Mouse (Mus musculus) monocyte, adult 5-6 weeks (primary cell): ENCODE results near the gene Phactr1. TPM values are rescaled to one million over a fixed set of nuclear protein-coding genes. Genes with fewer than 3 reads are reported as not detected.

Experiments used
- ATAC-seq: fragments of 153-309, 156-312 bp; replicated peaks from 2 replicates; pipeline ENCODE4 v1.8.0; 2017; ENCODE audit warnings: mild to moderate bottlenecking; ENCODE audit not compliant: low TSS enrichment, insufficient number of reproducible peaks, severe bottlenecking, poor library complexity, low FRiP score
- total RNA-seq: library from RNA; stranded (forward); fragments of 200-1000, 200-491, 200-594 nt; gene quantifications from 3 replicates; pipeline ENCODE4 v1.2.3, GENCODE M21; 2017

Phactr1 gene
- total RNA-seq, 1 experiment from 2014 or later: not detected

DNA sequence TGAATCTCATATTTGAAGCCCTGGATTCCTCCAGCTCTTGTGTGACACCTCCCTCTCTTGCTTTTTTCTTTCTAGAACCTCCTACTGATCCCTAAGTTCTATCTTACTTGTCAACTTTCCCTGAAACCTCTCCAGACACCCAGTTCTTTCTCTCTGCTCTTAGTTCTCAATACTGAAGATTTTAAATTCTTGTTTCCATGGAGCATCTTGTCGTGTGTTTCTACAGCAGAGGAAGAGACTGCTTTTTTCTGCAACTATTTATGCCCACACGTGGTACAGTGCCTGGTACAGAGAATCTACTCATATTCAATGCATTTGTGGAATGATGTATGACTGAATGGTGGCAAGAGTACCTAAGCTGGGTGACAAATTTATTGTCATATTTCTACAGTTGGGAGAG, 158.9 kb downstream of the Phactr1 start:
- ATAC-seq: no peak

DNA sequence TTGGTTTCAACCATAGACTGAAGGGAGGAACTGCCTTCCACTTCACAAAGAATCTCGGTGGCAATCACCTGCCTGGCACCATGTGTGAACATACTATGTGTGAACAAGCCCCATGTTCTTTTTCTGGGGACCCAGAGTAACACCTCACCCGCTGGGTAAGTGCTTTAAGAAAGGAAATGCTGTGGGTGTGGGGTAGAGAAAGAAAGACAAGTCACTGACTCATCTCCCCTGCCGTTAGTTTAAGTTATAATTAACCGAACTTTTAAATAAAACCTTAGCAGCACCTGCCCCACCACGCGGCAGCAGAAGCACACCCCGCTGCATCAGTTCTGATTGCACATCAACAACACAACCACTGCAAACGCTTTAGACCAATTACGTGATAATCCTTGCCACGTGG, 171.7 kb downstream of the Phactr1 start:
- no peak for ATAC-seq

DNA sequence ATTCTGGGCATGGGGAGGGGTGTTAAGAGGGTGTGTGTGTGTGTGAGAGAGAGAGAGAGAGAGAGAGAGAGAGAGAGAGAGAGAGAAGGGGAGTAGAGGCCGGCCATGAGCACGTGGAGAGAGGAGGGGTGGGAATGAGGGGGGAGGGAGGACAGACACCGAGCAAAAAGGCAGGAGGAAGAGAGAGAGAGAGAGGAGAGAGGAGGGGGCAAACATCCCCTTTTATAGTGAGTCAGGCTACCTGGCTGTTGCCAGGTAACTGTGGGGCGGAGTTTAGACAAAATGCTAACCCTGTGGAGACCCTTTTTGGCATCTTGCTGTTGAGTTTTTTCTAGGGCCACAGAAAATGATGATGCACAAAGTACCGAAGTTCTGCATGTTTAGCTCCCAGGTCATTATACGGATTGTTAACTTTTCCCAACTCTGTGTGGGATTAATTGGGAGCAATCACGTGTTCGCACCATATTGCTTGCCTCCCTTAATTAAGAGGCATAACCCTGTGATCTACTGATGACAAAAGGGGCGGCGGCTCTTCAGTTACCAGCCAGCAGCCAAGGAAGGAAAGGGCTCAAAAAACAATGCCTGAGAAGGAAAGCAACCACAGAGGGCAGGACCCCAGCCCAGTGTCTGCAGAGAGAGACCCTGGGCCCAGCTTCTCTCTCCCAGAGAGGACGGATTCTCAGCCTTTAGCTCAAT, 173.6 kb downstream of the Phactr1 start:
- ATAC-seq: no peak

DNA sequence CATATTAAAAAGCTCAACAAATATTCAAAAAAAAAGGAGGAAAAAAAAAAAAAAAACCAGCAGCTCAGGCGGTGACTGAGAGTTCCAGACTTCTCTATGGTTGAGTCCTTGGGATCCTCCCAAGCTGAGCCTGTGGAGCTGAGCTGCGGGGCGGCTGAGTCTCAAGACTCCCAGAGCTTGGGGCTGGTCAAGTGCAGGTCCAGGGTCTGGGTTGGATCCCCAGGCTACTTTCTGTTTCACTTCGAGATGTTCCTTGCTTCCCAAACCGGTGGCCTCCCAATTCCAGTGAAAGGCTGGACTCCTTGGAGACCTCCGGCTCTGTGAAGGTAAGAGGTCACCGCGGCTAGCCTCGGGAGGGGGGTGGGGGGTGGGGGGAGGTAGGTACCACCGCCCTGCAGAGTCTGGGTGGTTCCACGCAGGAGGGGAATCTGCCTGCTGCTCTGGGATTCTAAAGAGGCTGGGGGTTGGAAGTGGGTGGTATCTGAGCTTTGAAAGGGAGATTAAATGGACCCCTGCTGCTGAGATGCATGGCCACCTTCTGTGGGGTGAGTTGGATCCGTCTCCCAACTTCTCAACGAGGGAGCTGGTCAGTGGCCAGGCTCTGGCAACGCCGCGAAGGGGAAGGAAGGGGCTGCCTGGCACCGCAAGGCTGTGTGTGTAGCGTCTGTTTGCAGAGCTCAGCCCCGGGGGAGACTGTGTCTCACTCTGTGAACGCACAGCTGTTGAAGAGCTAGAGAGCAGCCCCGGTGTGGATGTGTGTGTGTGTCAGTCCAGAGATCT, 185.9 kb downstream of the Phactr1 start:
- ATAC-seq: no peak

DNA sequence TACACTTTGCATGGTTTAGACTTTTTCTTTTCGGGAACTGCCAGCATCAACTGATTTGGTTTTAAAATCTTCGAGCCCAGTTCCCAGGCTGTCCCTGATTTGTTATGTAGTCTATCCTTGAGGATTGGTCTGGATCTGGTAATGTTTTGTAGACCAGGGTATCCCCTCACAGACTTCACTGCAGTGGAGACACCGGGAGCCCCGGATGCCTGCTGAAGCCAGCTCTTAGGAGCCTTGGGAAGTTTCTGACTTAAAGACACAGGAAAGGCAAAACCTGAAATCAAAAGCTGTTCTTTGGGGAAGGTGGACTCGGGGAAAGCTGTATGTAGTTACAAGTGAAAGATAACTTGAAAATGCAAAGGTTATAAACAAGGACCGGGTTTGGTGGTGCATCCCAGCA, 186.6 kb downstream of the Phactr1 start:
- ATAC-seq: no peak

DNA sequence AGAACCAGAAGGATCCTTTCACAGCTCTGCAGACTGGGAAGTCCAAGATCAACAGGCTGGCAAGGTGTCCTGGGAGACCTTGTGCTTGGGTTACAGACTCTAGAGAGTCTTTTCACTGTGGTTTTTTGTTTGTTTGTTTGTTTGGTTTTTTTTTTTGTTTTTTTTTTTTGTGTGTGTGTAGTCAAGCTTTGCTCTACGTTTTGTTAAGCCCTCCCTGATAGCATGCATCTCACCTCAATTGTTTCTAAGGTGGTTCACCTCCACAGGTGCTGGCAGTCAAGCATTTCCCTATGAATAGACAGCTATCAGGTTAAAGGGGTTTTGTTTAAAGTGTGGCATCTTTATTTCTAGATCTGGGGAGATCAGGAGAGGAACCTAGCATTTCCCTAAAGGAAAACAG, 191.7 kb downstream of the Phactr1 start:
- ATAC-seq: no peak

DNA sequence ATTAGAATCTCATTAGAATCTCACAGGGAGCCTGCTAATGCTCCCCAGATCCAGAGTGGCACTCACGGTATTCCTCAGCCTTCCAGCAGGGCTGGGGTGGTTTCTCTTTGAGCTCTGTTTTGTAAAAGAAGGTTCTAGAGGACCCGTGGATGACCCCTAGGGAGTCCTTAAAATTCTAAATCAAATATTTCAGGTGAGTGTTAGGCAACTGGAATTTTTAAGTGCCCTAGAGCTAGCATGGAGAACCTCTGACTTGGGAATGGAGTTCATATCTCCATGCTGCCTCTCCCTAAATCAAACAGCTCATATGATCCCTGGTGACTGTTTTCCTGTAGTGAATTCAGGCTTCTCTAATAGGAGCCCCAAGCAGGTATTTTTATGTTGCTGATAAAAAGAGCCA, 197.9 kb downstream of the Phactr1 start:
- no peak for ATAC-seq

DNA sequence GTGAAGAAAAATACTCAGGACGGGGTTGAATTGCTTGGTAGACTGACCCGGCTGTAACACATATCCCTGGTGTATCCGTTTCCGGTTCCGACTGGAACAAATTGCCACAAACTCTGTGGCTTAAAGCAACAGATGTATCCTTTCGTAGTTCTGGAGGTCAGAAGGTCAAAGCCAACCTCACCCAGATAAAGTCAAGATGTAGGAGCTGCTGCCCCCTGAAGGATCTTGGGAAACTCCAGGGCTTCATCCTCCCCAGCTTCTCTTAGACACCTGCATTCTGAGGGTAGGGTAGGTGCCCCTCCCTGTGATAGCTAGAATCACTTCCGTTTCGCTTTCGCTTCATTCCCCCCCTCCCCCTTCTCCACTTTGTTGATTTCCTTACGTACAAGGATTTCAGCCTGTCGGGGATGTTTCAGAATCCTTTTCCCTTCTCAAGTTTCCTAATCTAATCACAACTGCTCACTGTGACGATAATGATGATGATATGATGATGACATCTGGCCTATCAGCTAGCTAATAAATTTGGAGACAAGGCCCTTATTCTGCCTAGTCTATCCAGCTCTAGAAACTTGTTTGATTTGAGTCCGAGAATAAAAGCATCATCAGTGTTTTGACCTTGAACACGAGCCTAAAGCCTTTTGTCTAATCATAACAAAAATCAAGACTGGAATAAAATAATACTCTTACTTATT, 203.8 kb downstream of the Phactr1 start:
- no peak for ATAC-seq

DNA sequence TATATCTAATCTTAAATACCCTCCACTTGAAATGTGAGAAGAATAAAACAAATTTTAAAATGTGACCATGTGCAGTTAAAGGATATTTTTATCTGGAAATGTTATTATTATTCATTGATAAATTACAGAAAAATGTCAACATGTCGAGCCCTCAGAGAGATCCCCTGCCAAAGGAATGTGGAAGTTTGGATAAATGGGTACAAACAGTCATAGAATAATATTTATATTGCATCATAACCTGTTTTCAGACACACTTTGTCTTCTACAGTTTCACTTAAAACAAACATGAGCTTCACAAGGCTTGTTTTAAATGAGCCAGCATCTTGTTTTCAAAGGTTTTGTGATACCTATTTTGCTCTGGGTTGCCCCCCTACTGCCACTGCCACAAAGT, 204.3 kb downstream of the Phactr1 start:
- no peak for ATAC-seq

DNA sequence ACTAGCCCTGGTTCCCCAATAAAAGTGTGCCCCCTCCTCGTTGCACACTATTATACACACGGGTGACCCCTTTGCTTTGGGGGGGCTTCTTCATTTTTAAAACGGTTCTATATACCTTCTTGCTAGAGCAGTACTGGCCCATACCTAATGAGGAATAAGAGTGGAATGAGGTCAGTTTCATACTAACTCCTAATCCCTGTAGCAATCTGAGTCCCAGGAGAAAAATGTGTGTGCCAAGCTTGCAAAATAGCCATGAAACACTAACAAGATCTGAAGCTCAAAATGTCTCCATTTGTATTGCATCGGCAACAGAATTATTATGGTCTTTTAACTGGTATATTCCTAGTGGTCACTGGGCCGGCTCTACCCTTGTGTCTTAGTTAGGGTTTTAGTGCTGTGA, 207.3 kb downstream of the Phactr1 start:
- ATAC-seq: no peak

DNA sequence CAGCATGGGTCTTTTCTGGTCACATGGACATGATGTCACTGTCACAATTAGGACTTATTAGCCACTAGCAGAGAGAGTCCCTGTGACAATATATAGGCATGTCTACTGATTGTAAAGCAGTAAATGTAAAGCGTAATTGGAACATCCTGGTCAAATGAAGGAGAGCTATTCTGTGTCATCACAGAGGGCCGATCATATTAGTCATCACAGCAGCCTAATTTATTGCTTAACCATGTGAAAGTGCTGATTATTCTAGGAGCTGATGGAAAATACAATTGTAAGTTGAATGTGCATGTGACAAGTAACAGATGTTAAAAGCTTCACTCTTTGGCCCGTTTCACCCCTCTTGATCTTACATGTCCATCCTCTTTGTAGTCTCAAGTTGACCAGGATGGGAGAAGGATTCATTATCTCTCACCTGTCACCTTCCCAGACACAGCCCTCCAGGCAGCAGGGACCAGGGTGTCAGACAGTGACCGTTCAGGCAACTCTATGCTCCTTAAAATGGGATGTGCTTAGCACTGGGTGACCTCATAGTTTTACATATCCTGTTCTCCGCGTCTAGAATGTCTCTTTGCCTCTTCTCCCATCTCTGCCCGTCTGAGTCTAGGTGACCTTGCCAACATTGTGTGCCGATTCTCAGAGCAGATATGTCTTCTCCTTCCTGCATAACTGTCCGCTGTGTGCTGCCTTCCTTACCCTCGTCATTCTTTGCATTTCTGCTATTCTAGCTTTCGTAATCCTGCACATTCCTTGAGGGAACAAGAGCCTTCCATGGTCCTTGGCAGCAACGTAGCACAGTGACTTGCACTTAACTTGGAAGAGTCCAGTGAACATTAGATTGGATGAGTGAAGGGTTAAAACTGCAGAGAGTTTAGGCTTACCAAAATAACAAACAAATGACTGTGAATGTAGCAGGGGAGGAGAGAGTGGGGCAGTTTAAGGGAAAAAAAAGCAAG, 209.4 kb downstream of the Phactr1 start:
- ATAC-seq: no peak

DNA sequence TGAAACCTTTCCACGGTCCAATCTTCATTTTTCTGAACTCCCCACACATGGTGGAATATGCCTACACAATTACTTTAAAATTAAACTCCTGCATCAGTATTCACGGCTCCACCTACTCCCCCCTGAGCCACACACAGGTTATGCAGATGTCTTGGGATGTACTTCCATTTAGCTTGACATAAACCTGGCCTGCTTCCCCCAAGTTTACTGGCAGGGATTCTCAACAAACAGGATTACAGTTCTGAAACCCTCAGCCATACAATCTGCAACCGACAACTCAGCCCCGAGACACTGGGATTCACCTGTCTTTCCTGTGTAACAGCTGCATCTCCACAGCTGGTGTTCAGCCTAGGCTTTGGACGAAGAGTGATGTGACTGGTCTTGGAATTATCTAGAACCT, 210.2 kb downstream of the Phactr1 start:
- no peak for ATAC-seq

DNA sequence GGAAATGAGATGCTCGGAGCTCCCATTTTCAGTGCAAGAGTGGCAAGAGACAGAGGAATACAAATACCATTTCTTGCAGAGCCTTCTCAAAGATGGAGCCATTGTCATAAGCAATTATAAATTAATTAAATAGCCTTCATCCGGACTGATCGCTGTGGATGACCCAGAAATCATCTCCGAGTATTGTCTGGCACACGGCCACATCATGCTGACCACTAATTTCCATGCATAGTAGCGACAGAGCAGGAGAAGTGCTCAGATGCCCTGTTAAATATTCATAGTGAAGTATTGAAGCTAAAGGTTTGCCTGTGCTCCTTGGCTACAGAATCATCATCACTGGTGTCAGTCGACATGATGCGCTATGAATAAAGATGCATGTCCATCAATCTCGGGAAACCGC, 213.6 kb downstream of the Phactr1 start:
- no peak for ATAC-seq

DNA sequence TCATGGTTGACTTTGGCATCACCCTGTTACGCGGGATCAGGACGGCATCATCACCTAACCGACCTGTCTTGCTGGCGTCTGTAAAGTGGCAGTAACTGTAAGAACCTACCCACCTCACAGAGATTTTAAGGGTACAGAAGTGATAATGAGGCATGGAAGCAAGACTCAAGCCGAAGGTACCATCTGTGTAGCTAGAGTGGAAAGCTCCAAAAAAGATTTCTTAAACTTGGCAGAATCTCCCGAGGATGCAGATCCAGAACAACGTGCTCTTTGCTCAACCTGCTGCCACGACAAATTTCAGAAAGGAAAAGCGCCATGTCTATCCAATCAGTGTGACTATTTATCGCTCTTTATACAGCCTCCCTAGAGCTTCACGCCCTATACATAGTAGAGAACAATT, 214.2 kb downstream of the Phactr1 start:
- no peak for ATAC-seq

DNA sequence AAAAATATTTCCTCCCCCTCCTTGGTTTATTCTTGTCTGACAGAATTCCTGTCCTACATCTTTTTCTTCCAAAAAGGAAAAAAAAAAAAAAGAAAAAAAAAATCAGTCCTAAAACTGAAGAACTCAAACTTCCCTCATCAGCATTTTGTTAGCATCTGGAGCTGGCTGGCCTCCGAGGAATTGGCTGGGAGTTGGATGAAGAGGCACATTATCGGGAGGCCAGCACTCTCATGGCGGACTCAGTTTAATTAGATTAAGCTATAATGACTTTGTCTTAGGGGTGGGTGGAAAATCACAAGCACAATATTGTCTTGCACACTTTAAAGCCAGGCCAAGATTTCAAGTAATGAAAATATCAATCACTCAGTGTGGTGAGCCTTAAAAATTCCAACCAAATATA, 215.6 kb downstream of the Phactr1 start:
- no peak for ATAC-seq

DNA sequence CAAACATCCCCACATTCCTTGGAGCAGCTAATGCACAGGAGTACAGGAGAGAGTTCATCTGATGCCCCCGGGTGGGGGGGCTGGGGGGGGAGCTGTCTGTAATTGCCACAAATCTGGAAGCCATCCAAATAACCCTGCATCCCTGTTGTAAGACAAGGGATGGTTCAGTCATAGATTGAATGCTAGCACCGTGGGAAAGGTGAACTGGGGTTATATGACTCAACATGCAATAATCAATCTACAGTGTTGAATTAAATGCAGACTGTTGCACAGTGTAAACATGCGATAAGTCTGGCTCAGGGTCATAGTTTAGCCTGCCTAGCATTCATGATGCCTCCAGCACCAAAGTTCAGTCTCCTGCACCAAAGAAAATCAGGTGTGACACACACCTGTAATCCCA, 219.2 kb downstream of the Phactr1 start:
- ATAC-seq: no peak

DNA sequence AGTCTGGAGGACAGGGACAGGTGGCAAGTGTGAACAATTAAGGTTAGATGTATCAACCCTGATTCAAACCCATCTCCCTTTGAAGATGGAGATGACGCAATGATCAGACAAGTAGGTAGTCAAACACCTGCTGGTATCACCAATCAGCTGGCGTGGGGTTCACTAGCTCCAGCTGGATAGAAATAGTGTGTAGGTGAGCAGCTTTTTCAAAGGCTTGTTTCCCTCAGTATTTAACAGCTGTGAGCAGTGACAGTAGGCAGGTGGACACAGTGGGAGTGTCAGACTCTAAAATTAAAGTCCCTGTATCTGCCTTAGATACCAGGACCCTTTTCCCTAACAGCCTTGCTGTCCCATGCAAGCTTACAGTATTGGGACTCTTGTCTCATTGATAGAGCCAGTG, 221.4 kb downstream of the Phactr1 start:
- no peak for ATAC-seq

DNA sequence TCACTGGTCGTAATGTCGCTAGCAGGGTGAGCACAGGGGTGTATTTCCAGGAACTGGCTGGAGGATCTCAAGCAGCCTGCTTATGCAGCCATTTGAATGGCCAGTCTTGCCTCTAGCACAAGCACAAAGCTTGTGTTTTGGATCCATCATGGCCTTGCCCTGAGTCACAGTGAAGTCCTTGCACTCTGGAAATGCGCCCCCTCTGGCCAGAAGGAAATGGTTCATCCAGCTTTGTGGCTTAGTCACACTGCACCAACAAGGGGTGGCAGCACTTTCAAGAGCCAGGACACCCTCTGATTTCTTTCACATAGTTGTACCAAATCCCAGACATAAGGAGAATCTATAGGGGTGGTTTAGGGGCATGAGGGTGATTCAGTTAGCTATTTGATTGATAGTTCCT, 222.4 kb downstream of the Phactr1 start:
- no peak for ATAC-seq

DNA sequence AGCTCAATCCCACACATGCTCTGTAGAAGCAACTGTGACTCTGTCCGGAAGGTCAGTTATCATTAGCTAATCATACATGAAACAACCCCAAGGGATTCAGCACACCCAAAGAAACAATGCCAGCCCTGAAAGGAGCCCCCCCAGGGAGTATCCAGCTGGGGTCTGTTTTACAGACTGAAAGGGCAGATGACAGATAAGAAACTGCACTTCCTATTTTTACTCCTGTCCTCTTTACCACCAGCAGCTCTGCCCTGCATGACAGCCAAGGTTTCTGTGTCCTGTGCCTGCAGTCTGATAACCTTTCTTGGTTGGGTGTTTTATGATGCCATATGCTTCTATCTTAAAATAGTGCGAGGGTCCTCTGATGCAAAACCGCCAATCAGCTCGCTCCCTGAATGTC, 225.4 kb downstream of the Phactr1 start:
- ATAC-seq: no peak
